Mouse (Mus musculus): ENCODE results near the gene Gm49486.
A peak's percentile ranks its signal among the peaks of the same experiment; 100 is the strongest.
"Not testable (repeated sequence)": the region's sequence is repeated elsewhere in the genome, so short reads cannot be mapped to it uniquely, and the experiment has no call there.

Gene Gm49486

DNA sequence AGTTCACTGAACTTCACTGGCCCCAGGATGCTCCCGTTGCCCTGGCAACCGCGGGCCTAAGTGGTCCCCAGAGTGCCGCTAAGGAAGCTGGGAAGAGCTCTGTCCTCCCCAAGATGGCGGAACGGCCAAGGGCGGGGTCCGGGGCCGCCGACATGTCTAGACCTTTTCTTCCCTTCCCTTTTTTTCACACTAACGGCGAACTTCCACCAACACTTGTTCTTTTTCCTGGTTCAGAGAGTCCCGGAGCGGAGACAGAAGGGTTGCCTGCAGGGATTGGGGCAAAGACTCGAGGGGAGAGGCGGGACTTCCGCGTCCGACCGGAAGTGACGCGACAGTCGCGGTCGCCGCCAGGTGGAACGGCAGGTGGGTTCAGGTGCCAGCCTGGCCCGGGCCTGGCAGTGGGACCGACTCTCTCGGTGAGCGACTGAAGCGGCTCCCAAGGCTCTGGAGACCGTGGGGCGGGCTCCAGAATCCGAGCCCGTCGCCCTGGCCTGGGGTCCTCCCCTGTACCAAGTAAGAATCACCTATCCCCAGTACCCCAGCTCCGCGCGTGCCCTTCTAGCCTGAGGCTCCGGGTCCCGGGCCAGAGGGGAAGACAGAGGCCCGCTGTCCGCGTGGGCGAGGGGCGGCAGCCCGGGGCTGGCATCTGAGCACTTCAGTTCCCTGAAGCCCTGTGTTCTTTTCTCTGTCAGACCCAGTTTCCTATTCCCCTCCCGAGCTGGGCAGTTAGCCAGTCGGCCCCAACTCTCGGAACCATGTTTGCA, at the start of gene Gm49486, which contains the start of gene Pick1:
Gene Gm49486, plus strand, starts transcription at position 334 of the 764 bp plus-strand sequence.
Gene Pick1, plus strand, starts transcription at position 116 of the 764 bp plus-strand sequence.
- peak; percentile 93 for DNase-seq

GRCm38 (mm10) chr15:79185213-79185612, 44.0 kb upstream of the Gm49486 start:
- DNase-seq, result no peak

GRCm38 (mm10) chr15:79187819-79188218, 41.4 kb upstream of the Gm49486 start:
- DNase-seq, result no peak

DNA sequence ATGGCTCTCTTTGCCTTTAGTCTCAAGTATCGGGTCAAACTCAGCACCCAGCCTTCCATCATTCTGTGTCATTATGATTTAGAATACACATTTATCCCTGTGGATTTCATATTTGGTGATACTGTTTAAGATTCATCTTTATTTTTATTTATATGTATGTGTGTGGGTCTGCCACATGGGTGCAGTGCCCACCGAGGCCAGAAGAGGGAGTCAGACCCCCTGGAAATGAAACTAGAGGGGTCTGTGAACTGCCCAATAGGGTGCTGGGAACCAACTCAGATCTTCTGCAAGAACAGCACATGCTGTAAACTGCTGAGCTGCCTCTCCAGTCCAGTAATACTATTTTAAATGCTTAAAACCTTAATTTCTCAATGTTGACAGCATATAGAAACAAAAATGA, 37.8 kb upstream of the Gm49486 start:
- DNase-seq, result no peak

- DNase-seq, result no peak
Observed at GRCm38 (mm10) chr15:79192450-79192849, 36.7 kb upstream of the Gm49486 start.

- no peak for DNase-seq
Observed at GRCm38 (mm10) chr15:79192885-79193845, 36.0 kb upstream of the Gm49486 start.

GRCm38 (mm10) chr15:79194048-79194447, 35.1 kb upstream of the Gm49486 start:
- DNase-seq, result no peak

DNA sequence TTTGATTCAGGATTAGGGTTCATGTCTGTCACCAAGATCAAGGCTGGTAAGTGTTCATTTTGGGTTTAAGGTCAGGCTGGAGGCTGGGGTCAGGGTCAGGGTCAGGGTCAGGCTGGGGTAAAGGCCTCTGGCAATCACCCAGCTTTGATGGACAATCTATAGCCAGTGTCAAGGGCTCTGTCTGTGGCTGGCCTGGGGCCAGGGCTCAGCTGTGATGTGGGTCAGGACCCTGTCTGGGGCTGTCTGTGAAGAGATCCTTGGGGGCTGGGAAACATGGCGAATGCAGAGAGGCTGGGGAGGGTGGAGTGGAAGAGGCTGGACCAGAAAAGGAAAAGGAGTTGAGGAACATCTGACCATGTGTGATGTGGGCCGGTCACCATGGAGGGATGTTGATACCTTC, 34.2 kb upstream of the Gm49486 start:
- no peak for DNase-seq

DNA sequence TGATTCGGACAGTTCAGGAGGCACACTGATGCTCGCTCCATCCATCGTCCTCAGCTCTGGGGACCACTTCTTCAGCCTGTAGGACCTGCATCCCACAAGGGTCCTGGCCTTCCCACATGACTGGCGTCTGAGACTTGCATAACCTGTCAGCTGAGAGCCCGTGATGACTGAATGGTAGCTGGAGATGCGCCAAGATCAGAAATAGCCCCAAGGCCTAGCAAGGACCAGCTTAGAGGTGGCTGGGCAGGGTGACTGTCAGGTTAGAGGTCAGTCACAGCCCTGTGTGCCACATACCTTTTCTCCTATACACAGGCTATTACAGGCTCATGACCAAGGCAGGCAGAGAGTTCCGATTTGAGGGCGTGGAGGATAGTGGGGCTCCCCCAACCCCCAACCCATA, 33.7 kb upstream of the Gm49486 start:
- DNase-seq, result no peak

DNA sequence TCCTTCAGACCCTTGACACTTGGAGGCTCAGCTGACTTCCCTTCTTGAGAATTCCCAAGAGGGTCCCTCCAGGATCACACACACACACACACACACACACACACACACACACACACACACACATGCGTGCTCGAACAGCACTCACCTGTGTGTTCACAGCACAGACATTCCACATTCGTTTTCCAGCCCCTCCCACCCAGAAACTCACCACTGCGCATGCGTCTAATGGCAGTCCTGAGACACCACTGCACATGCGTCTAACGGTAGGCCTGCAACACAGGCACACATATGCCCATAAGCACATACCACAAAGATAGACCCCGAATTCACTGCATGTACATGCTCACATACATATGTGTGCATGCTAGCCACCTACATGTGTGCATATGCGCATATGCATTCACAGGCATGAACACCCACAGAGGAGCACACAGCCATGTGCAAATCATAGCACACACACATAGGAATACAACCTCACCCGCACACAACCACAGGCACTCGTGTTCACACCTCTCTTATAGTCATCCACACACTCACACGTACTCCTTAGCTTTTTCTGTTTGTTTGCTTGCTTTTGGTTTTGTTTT, 29.7 kb upstream of the Gm49486 start:
- DNase-seq, result no peak

- no peak for DNase-seq
Observed at GRCm38 (mm10) chr15:79201491-79202150, 27.6 kb upstream of the Gm49486 start.

GRCm38 (mm10) chr15:79202575-79202974, 26.6 kb upstream of the Gm49486 start:
- DNase-seq, result no peak

DNA sequence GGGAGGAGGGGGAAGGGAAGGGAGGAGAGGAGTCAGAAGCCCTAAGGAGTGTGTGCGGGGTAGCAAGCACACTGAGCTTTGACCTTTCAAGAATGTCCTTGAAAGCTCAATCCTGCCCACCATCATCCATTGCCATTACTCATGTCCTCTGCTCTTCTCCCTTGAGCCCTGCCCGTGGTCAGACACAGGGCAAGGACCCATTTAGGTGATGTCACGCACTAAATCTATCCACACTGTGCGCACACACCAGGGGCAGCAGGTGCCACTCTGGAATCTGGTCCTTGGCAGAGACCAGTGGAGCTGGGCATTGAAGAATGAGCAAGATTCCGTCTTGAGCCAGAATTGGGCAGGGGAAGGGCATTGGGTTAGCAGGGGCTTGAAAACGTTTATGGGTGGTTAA, 21.0 kb upstream of the Gm49486 start:
- DNase-seq, result no peak

DNA sequence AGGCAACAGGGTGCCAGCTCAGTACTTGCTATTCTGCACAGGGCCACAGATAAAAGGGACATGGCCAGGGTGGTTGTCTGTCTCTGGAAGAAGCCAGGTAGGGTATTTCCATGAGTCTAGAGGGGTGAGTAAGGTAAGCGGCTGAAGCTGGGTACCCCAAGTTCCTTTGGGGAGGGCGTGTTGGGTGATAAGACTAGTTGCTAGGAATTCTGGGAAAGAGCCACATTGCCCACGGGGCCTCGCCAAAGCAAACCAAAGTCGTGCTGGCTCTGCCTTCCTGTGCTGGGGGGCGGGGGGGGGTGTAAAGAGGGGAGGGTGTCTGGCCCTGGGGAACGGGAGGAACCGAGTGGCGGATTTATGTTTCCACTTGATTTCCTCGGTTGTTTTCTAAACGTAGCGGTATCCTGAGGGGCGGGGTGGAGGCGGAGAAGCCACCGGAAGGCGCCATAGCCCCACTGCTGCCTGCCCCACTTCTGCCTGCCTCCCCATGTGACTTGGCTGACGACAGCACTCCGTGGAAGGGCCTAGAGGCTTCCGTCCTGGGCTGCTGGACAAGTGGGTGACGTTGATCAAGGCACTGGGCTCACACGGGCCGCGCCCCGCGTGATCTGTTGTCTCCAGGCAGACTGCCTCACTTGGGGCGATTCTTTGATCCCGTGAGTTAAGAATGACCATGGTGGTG, 20.3 kb upstream of the Gm49486 start:
- peak; percentile 69 for DNase-seq

DNA sequence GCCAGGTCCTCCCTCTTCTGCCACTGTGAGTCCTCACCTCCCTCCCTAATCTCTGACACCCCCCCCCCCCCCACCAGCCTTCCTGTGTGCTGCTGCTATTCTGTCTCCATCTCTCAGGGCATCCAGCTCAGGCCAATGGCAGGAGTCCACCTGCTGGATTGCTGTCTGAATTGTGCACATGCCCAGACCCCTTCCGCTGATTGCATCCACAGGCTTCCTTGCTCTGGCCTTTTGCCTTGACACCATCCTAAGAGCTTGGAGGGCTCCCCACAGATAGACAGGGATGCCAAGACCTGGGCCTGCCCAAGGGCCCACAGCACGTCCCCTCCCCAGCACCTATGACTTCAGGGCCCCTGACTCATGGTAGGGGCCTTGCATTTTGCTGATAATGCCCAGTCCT, 18.8 kb upstream of the Gm49486 start:
- DNase-seq, result no peak

DNA sequence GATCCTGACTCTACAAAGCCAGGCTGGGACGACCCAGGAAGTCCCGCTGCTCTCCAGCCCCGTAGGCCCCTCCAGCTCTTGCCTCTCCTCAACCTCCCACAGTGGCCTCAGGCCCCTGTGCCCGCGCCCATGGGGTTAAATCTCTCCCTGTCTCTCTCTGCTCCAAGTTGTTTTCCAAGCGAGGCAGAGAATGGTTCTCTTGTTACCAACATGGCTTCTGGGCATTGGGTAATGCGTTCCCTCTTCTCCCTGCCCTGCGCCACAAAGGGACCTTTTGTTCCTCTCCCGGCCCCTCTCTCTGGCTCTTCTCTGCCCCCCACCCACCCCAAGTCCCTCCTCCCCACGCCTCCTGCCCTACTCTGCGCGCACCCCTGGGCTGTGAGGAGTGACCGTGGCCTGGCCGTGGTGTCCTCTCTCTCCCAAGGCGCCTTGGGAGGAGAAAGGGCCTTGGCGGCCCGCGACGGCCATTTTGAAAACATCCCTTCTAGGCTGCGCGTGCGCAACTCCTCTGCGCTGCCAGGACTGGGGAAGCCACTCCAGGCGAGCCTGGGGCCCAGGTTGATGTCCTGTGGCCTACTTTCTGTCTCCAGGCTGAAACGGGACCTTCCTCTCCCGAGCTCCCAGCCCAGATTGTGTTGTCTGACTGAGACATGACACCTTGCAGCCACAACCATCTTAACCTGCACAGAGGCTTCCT, 16.3 kb upstream of the Gm49486 start:
- DNase-seq, result no peak

DNA sequence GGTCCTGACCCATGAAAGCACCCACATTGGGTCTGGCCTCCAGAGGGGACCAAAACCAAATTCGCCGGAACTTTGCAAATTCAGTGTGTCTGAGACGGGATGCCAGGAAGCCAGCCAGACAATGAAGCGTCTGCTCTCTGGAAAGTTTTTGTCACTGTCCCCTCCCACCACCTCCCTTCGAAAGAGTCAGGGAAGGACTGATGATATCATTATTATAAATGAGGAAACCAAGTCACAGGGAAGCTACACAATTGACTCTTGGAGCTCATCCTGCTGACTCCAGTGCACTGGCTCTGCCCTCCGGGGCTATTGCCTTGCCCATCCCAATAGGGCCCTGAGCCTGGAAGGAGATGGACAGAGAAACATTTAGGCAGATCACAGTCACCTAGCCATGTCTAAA, 15.6 kb upstream of the Gm49486 start:
- peak; percentile 45 for DNase-seq

DNA sequence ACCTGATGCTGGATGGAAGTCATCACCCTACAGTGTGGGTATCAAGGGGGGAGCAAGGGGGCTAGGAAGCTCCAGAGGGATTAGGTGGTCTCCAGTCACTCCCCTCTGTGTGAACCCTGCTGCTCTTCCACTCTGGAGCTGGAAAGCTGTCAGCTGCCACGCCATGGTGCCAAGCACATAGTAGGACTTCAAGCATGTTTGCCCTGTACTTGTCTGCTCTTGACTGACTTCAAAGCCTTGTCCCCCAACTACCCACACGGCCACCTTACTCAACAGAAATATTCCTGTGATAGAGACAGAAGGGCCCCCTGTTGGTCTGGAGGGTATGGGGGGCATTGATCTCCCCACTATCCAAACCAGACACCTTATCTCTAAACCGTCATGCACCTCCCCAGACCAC, 13.0 kb upstream of the Gm49486 start:
- DNase-seq, result no peak

GRCm38 (mm10) chr15:79219572-79219971, 9.6 kb upstream of the Gm49486 start:
- DNase-seq, result peak; percentile 74

DNA sequence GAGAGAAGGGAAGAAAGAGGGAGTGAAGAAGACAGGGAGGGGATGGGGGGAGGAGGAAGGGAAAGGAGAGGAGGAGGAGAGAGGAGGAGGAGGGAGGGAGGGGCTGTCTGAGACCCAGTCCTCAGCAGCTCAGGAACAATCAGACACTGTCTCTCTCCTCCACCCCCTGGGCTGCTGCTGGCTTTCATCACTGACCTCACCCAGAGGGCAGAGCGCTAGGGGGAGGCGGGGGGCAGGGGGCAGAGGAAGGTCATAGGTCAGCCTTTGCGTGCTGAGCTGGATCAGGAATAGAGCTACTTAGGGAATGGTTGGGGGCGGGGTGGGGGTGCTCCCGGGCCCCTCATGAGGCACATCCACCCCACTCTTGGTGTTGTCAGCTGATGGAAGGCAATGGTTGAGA, 5.5 kb upstream of the Gm49486 start:
- DNase-seq, result no peak

GRCm38 (mm10) chr15:79224685-79225084, 4.5 kb upstream of the Gm49486 start:
- peak; percentile 90 for DNase-seq

DNA sequence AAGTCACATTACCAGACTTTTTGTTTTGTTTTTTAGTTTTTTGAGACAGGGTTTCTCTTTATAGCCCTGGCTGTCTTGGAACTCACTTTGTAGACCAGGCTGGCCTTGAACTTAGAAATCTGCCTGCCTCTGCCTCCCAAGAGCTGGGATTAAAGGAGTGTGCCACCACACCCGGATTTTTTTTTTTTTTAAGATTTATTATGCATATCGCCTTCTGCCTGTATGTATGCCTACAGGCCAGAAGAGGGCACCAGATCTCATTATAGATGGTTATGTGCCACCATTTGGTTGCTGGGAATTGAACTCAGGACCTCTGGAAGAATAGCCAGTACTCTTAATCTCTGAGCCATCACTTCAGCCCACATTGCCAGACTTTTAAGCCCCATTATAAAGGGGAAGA, 3.4 kb upstream of the Gm49486 start:
- DNase-seq, result not testable (repeated sequence)
